Mouse (Mus musculus) small intestine, adult 2 months (tissue): ENCODE data around the gene Ube2g2.

Experiments used
- CTCF ChIP-seq: fragments of 200-500 bp; IDR thresholded peaks from 2 replicates; pipeline ENCODE4 v1.5.1; 2012; ENCODE audit warnings: low read depth, mild to moderate bottlenecking, control low read depth, inconsistent platforms, low read length, moderate library complexity, mixed read lengths; ENCODE audit not compliant: insufficient replicate concordance, insufficient read length; ENCODE audit errors: extremely low read depth
- POLR2A ChIP-seq: fragments of 200-500 bp; IDR thresholded peaks from 2 replicates; pipeline ENCODE4 v1.6.1; 2012; ENCODE audit warnings: low read depth, mild to moderate bottlenecking, control low read depth, inconsistent platforms, low read length, moderate library complexity

- TF ChIP-seq POLR2A: no peak
- no peak for TF ChIP-seq CTCF
Observed at GRCm38 (mm10) chr10:77621546-77621945, 529 bp upstream of the Ube2g2 start.
